Mouse (Mus musculus): ENCODE measurements around the gene Cmip. TPM values are rescaled to one million over a fixed set of nuclear protein-coding genes. Genes with fewer than 3 reads are reported as not detected.
A peak's percentile ranks its signal among the peaks of the same experiment; 100 is the strongest.

Cmip gene
- total and polyA plus RNA-seq, 2 experiments from 2014 or later: 212 to 266 TPM

- no peaks in the 10 kb centered on the region for H3K27me3 ChIP-seq (ENCODE audit: insufficient read depth, low read length)
- 96% methylated on average over 5 of the region's 5 CpGs for WGBS
- no peak overlapping the region for H3K9ac ChIP-seq (replicated peaks; ENCODE audit: low read length, poor library complexity, severe bottlenecking)
- no peak for TF ChIP-seq CTCF (IDR thresholded peaks at IDR 0.05)
- no peak overlapping the region for H3K4me2 ChIP-seq (ENCODE audit: low read depth, low read length, poor library complexity, severe bottlenecking)
- no peak overlapping the region for H3K27ac ChIP-seq (ENCODE audit: low read depth, low read length)
- H3K4me1 ChIP-seq (ENCODE audit: insufficient read depth, low read length): no peaks in the 10 kb centered on the region
- no peak overlapping the region for H3K4me3 ChIP-seq (ENCODE audit: low read depth, low read length)
- peaks cover 49% of the 10 kb centered on the region for H3K36me3 ChIP-seq (ENCODE audit: insufficient read depth, low read length)
- ATAC-seq (ENCODE audit: low FRiP score) (no peak), DNase-seq (ENCODE audit: low spot score) (no peak)
- no peaks in the 10 kb centered on the region for H3K9me3 ChIP-seq (ENCODE audit: low read length)
Observed at GRCm38 (mm10) chr8:117437616-117438015, 180.8 kb downstream of the Cmip start.

GRCm38 (mm10) chr8:117440317-117440716 lies 183.5 kb downstream of the Cmip start:
- no peak for ATAC-seq (ENCODE audit: low FRiP score)
- Histone ChIP-seq H3K36me3 (ENCODE audit: insufficient read depth, low read length) (peaks cover 43% of the 10 kb centered on the region), H3K27me3 (ENCODE audit: insufficient read depth, low read length) (no peaks in the 10 kb centered on the region), H3K4me2 (ENCODE audit: low read depth, low read length, poor library complexity, severe bottlenecking) (no peak overlapping the region), H3K4me3 (ENCODE audit: low read depth, low read length) (no peak overlapping the region), H3K9me3 (ENCODE audit: low read length) (no peaks in the 10 kb centered on the region), H3K9ac (replicated peaks; ENCODE audit: low read length, poor library complexity, severe bottlenecking) (no peak overlapping the region), H3K4me1 (ENCODE audit: insufficient read depth, low read length) (no peaks in the 10 kb centered on the region), H3K27ac (ENCODE audit: low read depth, low read length) (no peak overlapping the region)
- no peak for DNase-seq (ENCODE audit: low spot score)
- 91% methylated on average over 14 of the region's 14 CpGs for WGBS
- no peak for TF ChIP-seq CTCF (IDR thresholded peaks at IDR 0.05)

GRCm38 (mm10) chr8:117440759-117441158 lies 183.9 kb downstream of the Cmip start:
- Histone ChIP-seq H3K4me3 (ENCODE audit: low read depth, low read length) (no peak overlapping the region), H3K4me1 (ENCODE audit: insufficient read depth, low read length) (no peaks in the 10 kb centered on the region), H3K36me3 (ENCODE audit: insufficient read depth, low read length) (peaks cover 44% of the 10 kb centered on the region), H3K27me3 (ENCODE audit: insufficient read depth, low read length) (no peaks in the 10 kb centered on the region), H3K9me3 (ENCODE audit: low read length) (no peaks in the 10 kb centered on the region), H3K4me2 (ENCODE audit: low read depth, low read length, poor library complexity, severe bottlenecking) (no peak overlapping the region), H3K9ac (replicated peaks; ENCODE audit: low read length, poor library complexity, severe bottlenecking) (no peak overlapping the region), H3K27ac (ENCODE audit: low read depth, low read length) (no peak overlapping the region)
- WGBS: 97% methylated on average over 6 of the region's 6 CpGs
- ATAC-seq (ENCODE audit: low FRiP score): no peak
- no peak for DNase-seq (ENCODE audit: low spot score)
- no peak for TF ChIP-seq CTCF (IDR thresholded peaks at IDR 0.05)

- TF ChIP-seq CTCF (IDR thresholded peaks at IDR 0.05): no peak
- DNase-seq (ENCODE audit: low spot score): no peak
- Histone ChIP-seq H3K9me3 (ENCODE audit: low read length) (no peaks in the 10 kb centered on the region), H3K9ac (replicated peaks; ENCODE audit: low read length, poor library complexity, severe bottlenecking) (no peak overlapping the region), H3K4me3 (ENCODE audit: low read depth, low read length) (no peak overlapping the region), H3K27ac (ENCODE audit: low read depth, low read length) (no peak overlapping the region), H3K4me2 (ENCODE audit: low read depth, low read length, poor library complexity, severe bottlenecking) (no peak overlapping the region), H3K36me3 (ENCODE audit: insufficient read depth, low read length) (peaks cover 48% of the 10 kb centered on the region), H3K27me3 (ENCODE audit: insufficient read depth, low read length) (no peaks in the 10 kb centered on the region), H3K4me1 (ENCODE audit: insufficient read depth, low read length) (no peaks in the 10 kb centered on the region)
- WGBS: 66% methylated on average over 5 of the region's 5 CpGs
- ATAC-seq (ENCODE audit: low FRiP score): no peak
Observed at GRCm38 (mm10) chr8:117445507-117445906, 188.6 kb downstream of the Cmip start.

GRCm38 (mm10) chr8:117446344-117446997 lies 189.6 kb downstream of the Cmip start:
- no peak overlapping the region for H3K4me3 ChIP-seq (ENCODE audit: low read depth, low read length)
- no peaks in the 10 kb centered on the region for H3K9me3 ChIP-seq (ENCODE audit: low read length)
- H3K27ac ChIP-seq (ENCODE audit: low read depth, low read length): no peak overlapping the region
- 69% methylated on average over 15 of the region's 15 CpGs for WGBS
- H3K4me2 ChIP-seq (ENCODE audit: low read depth, low read length, poor library complexity, severe bottlenecking): no peak overlapping the region
- no peak for ATAC-seq (ENCODE audit: low FRiP score)
- peak; percentile 22 for DNase-seq (ENCODE audit: low spot score)
- H3K4me1 ChIP-seq (ENCODE audit: insufficient read depth, low read length): no peaks in the 10 kb centered on the region
- no peak for TF ChIP-seq CTCF (IDR thresholded peaks at IDR 0.05)
- no peak overlapping the region for H3K9ac ChIP-seq (replicated peaks; ENCODE audit: low read length, poor library complexity, severe bottlenecking)
- H3K27me3 ChIP-seq (ENCODE audit: insufficient read depth, low read length): no peaks in the 10 kb centered on the region
- peaks cover 50% of the 10 kb centered on the region for H3K36me3 ChIP-seq (ENCODE audit: insufficient read depth, low read length)

- H3K27ac ChIP-seq (ENCODE audit: low read depth, low read length): peak overlapping the region; percentile 52
- WGBS: 50% methylated on average over 9 of the region's 9 CpGs
- H3K27me3 ChIP-seq (ENCODE audit: insufficient read depth, low read length): no peaks in the 10 kb centered on the region
- TF ChIP-seq CTCF (IDR thresholded peaks at IDR 0.05): no peak
- H3K4me1 ChIP-seq (ENCODE audit: insufficient read depth, low read length): no peaks in the 10 kb centered on the region
- DNase-seq (ENCODE audit: low spot score): peak; percentile 55
- H3K4me3 ChIP-seq (ENCODE audit: low read depth, low read length): no peak overlapping the region
- no peaks in the 10 kb centered on the region for H3K9me3 ChIP-seq (ENCODE audit: low read length)
- ATAC-seq (ENCODE audit: low FRiP score): no peak
- no peak overlapping the region for H3K9ac ChIP-seq (replicated peaks; ENCODE audit: low read length, poor library complexity, severe bottlenecking)
- H3K36me3 ChIP-seq (ENCODE audit: insufficient read depth, low read length): peaks cover 71% of the 10 kb centered on the region
- no peak overlapping the region for H3K4me2 ChIP-seq (ENCODE audit: low read depth, low read length, poor library complexity, severe bottlenecking)
Observed at GRCm38 (mm10) chr8:117451072-117451471, 194.2 kb downstream of the Cmip start.
